Mouse (Mus musculus) thymus, postnatal 4 days (tissue): ENCODE measurements at regions not wholly inside any gene's neighbourhood (a gene's known extent, or its start where the extent isn't known, plus 50 kb on each side); places are given as distances from the start of the nearest gene placed in this dataset.

Experiments used
- DNase-seq: peaks from one replicate; pipeline ENCODE4 v3.0.0; 2021

DNA sequence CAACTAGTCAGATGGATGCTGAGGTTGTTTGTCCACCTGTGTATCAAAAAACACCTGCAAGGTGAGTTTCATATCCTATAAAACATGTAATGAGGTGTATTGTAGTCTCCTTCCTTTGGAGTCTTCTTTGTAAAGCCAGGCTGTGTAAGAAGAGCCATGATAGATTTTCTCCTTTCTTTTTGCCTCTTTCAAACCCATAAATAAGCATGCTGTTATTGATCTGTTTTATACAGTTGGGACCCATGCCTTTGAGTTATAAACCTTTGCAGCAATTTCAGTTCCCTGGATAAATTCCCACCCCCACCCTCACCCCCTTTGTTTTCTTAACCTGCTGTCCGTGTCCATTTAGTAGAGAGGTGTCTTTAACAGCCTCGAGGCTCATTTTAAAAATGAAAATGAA is 131.0 kb upstream of the Rgs17 start:
- no peak for DNase-seq

- DNase-seq, result no peak
Observed at GRCm38 (mm10) chr10:6043358-6043757, 121.2 kb upstream of the Rgs17 start.

DNA sequence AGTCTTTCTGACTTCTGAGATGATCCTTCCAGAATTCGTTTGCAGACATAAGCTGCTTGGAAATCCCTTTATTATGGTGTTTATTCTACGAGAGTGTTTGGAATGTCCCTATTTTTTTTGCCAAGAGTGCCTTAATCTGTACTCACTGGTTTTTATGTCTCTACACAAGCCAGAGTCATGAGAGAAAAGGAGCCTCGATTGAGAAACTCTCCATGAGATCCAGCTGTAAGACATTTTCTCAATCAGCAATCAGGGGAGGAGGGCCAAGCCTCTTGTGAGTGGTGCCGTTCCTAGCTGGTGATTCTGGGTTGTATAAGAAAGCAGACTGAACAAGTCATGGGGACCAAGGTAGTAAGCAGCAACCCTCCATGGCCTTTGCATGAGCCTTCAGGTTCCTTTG is 117.6 kb upstream of the Rgs17 start:
- DNase-seq, result no peak

DNA sequence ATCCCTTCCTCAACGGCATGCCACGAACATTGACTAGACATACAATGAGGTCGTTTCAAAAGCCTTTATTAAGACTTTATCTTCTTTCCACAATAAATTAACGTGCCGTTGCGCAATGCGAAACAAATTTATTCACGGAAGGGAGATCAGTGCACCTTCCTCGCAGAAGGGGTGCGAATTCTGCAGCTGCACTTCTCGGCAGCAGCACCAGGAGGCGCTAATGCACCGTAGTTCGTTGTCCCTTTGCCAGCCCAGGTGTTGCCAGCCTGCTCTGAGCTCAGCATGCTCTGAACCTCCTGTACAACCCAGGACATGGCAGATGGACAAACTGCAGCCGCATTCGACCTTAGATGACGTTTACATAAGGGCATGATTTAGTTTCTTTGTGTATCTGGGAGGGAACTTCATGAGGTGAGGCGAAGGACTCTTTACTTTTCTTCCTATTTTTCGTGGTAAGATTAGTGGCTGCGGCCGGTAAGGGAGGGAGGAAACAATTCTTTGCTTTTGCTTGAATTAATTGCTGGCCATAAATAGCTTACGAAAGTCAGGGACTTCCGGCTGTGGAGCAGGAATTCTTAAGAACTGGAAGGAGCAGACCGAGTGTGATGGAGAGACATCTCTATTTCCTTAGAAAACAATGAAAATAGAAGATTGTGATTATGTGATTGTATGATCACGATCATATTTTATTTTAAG is 113.7 kb upstream of the Rgs17 start:
- peak; percentile 72 for DNase-seq

GRCm38 (mm10) chr10:6032469-6032868 is 110.3 kb upstream of the Rgs17 start:
- DNase-seq, result no peak

DNA sequence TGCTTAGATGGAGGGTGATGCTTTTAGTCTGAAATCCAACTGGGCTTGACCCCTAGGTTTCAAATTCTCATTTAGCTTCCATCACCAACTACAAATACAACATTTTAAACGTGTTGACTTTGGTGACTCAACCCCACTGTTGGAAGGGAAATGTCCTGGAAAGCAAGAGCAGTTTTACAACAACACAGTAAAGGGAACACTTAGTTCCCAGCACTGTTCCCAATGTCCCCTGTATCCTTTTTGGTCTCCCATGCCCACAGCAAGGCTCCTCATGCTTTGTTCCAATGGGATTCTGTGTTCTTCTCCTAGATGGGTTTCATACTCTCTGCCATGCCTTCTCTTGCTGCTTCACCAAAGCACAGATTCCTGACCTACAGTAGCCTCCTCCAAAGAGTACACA is 105.4 kb upstream of the Rgs17 start:
- DNase-seq, result no peak

DNA sequence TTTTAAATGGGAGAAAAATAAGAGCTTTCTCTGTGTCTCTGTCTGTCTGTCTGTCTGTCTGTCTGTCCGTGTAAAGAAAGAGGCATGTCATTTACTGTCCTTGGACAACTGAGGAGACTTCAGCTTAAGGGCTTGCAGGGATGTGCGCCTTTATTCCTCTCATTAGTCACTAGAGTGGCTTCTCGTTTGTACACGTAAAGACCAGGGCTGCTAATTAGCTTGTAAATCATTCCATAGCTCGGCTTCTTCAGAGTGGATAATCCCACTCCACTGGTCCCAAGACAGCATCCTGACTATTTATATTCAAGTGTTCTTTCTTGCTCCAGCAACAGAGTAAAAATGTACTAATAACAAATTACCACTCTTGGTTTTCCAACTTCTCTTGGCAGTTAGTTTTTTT is 104.1 kb upstream of the Rgs17 start:
- DNase-seq, result no peak

GRCm38 (mm10) chr10:6022609-6023283 is 100.5 kb upstream of the Rgs17 start:
- no peak for DNase-seq

GRCm38 (mm10) chr10:6020944-6021684 is 98.9 kb upstream of the Rgs17 start:
- DNase-seq, result no peak

DNA sequence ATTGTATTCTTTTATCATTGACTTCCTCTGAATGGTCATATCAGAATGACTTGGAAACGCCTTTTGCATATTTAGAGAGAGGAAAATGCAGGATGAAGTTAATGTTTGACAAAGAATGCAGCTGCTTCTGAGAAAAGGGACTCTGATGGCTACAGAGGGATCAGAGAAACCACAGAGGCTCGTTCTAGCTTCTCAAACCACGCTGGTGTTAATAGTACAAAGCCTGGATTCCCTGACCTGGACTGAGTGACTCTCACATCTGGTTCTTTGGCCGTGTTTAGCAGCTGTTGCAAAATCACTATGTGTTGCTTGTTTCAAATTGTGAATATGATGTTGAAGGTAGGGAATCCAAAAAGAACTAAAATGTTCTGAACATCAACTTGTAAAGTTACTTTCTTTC is 91.5 kb upstream of the Rgs17 start:
- DNase-seq, result no peak

GRCm38 (mm10) chr10:6011541-6011940 is 89.3 kb upstream of the Rgs17 start:
- no peak for DNase-seq

DNA sequence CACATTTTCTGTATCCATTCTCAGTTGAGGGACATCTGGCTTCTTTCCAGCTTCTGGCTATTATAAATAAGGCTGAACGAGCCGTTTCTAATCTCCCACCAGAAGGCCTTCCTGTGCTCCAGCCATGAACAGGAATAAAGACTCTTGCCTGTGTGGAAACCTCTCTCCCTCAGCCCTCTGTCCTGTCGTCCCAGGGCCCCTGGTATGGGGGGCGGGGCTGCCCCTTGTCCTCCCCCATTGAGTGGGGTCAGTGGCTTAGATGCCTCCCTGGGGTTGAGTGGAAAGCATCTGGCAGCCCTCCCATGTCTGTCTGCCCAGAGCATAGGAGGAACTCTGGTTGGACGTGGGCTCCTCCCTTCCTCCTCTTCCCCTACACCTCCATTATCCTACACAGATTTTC is 88.8 kb upstream of the Rgs17 start:
- DNase-seq, result no peak

- no peak for DNase-seq
Observed at GRCm38 (mm10) chr10:6007238-6007972, 85.2 kb upstream of the Rgs17 start.

DNA sequence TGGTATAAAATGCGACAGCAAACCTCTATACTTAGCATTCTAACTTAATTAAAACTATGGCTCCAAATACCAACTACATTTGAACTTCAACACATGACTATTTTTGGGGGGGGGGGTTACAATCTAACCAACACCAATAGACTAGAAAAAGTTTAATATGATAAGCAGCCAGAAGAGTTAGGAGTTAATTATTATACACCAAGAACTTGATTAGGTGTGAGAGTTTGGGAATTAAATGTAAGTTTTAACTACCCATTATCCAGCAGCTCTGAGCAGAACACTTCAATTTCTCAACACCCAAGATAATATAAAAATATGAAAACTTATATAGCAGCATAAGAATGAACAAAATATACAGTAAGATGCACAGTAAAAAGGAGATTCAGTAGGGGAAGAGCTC is 59.2 kb upstream of the Rgs17 start:
- no peak for DNase-seq

GRCm38 (mm10) chr10:5978534-5978933 is 56.3 kb upstream of the Rgs17 start:
- no peak for DNase-seq
